Mouse (Mus musculus) cerebellum, adult 2 months (tissue): ENCODE measurements around the gene Map6.

ENCODE experiments used
- CTCF ChIP-seq: fragments of 200-500 bp; IDR thresholded peaks from 2 replicates; pipeline ENCODE4 v1.5.1; 2011; ENCODE audit warnings: low read depth, mild to moderate bottlenecking, control low read depth, low read length, moderate library complexity, borderline replicate concordance; ENCODE audit not compliant: insufficient read depth
- POLR2A ChIP-seq: fragments of 200-500 bp; IDR thresholded peaks from 2 replicates; pipeline ENCODE4 v1.6.1; 2011; ENCODE audit warnings: low read length, control low read depth, borderline replicate concordance; ENCODE audit not compliant: insufficient read depth

- TF ChIP-seq CTCF (no peak), POLR2A (no peak)
Observed at GRCm38 (mm10) chr7:99311433-99311832, 44.2 kb downstream of the Map6 start.
